Mouse (Mus musculus): ENCODE data around the gene Nufip1.

The Nufip1 gene

GRCm38 (mm10) chr14:76110396-76111221 is at the start of gene Nufip1, which contains the start of gene Gpalpp1:
TSS of gene Nufip1 (plus strand) at chr14:76110891.
TSS of gene Gpalpp1 (minus strand) at chr14:76110760.
- DNase-seq, result peak; percentile 99

GRCm38 (mm10) chr14:76067237-76067636 is 43.5 kb upstream of the Nufip1 start:
- DNase-seq, result no peak

- DNase-seq, result no peak
Observed at GRCm38 (mm10) chr14:76068296-76068695, 42.4 kb upstream of the Nufip1 start.

GRCm38 (mm10) chr14:76069296-76069695 is 41.4 kb upstream of the Nufip1 start:
- DNase-seq, result no peak

GRCm38 (mm10) chr14:76072626-76073025 is 38.1 kb upstream of the Nufip1 start:
- no peak for DNase-seq

- no peak for DNase-seq
Observed at GRCm38 (mm10) chr14:76074206-76074605, 36.5 kb upstream of the Nufip1 start.

GRCm38 (mm10) chr14:76075721-76076120 is 35.0 kb upstream of the Nufip1 start:
- peak; percentile 61 for DNase-seq

GRCm38 (mm10) chr14:76076602-76077001 is 34.1 kb upstream of the Nufip1 start:
- peak; percentile 15 for DNase-seq

- peak; percentile 70 for DNase-seq
Observed at GRCm38 (mm10) chr14:76077088-76077491, 33.6 kb upstream of the Nufip1 start.

- DNase-seq, result peak; percentile 11
Observed at GRCm38 (mm10) chr14:76081451-76081850, 29.2 kb upstream of the Nufip1 start.

- DNase-seq, result no peak
Observed at GRCm38 (mm10) chr14:76082086-76082636, 28.5 kb upstream of the Nufip1 start.

GRCm38 (mm10) chr14:76084188-76084587 is 26.5 kb upstream of the Nufip1 start:
- DNase-seq, result no peak

- DNase-seq, result no peak
Observed at GRCm38 (mm10) chr14:76097244-76097643, 13.4 kb upstream of the Nufip1 start.

- no peak for DNase-seq
Observed at GRCm38 (mm10) chr14:76097815-76098214, 12.9 kb upstream of the Nufip1 start.

- DNase-seq, result no peak
Observed at GRCm38 (mm10) chr14:76099543-76099942, 11.1 kb upstream of the Nufip1 start.

- DNase-seq, result no peak
Observed at GRCm38 (mm10) chr14:76115744-76116143, 5.1 kb downstream of the Nufip1 start.

- DNase-seq, result peak; percentile 15
Observed at GRCm38 (mm10) chr14:76118963-76119362, 8.3 kb downstream of the Nufip1 start.

GRCm38 (mm10) chr14:76120472-76120871 is 9.8 kb downstream of the Nufip1 start:
- DNase-seq, result no peak

- DNase-seq, result peak; percentile 59
Observed at GRCm38 (mm10) chr14:76121901-76122662, 11.4 kb downstream of the Nufip1 start.

- no peak for DNase-seq
Observed at GRCm38 (mm10) chr14:76122663-76123058, 12.0 kb downstream of the Nufip1 start.

- DNase-seq, result no peak
Observed at GRCm38 (mm10) chr14:76127311-76127710, 16.6 kb downstream of the Nufip1 start.

GRCm38 (mm10) chr14:76128174-76128573 is 17.5 kb downstream of the Nufip1 start:
- no peak for DNase-seq

GRCm38 (mm10) chr14:76134975-76135374 is 24.3 kb downstream of the Nufip1 start:
- no peak for DNase-seq

GRCm38 (mm10) chr14:76145248-76145647 is 34.6 kb downstream of the Nufip1 start:
- no peak for DNase-seq

All from retina, postnatal 1 day (tissue).